Mouse (Mus musculus) kidney, embryonic 16.5 days (tissue): ENCODE data around the gene Abhd12. TPM values are rescaled to one million over a fixed set of nuclear protein-coding genes. Genes with fewer than 3 reads are reported as not detected.
"Not testable (repeated sequence)": the region's sequence is repeated elsewhere in the genome, so short reads cannot be mapped to it uniquely, and the experiment has no call there.

ENCODE experiments used
- ATAC-seq: fragments of 200-750 bp; cut with Nextera tagmentation; 2 replicates; pipeline ENCODE4 v1.8.0; 2017; ENCODE audit warnings: moderate TSS enrichment; ENCODE audit not compliant: low FRiP score, low TSS enrichment
- H3K27ac ChIP-seq: fragments of 300-500 bp; sonication (generic); 2 replicates; pipeline ENCODE4 v1.5.1; 2014; ENCODE audit warnings: low read length
- H3K27me3 ChIP-seq: fragments of 300-500 bp; sonication (generic); 2 replicates; pipeline ENCODE4 v1.6.1; 2014; ENCODE audit warnings: low read length, control low read depth, mixed read lengths; ENCODE audit not compliant: insufficient read depth
- H3K36me3 ChIP-seq: fragments of 300-500 bp; sonication (generic); 2 replicates; pipeline ENCODE4 v1.6.1; 2014; ENCODE audit warnings: low read length, control low read depth, mixed read lengths; ENCODE audit not compliant: insufficient read depth
- H3K4me1 ChIP-seq: fragments of 300-500 bp; sonication (generic); 2 replicates; pipeline ENCODE4 v1.6.1; 2014; ENCODE audit warnings: low read length, control low read depth, mixed read lengths; ENCODE audit not compliant: insufficient read depth
- H3K4me2 ChIP-seq: fragments of 300-500 bp; sonication (generic); replicated peaks from 2 replicates; pipeline ENCODE4 v1.6.1; 2014; ENCODE audit warnings: low read depth, low read length
- H3K4me3 ChIP-seq: fragments of 300-500 bp; sonication (generic); 2 replicates; pipeline ENCODE4 v1.5.1; 2014; ENCODE audit warnings: mild to moderate bottlenecking, low read length
- H3K9ac ChIP-seq: fragments of 300-500 bp; sonication (generic); replicated peaks from 2 replicates; pipeline ENCODE4 v1.6.1; 2014; ENCODE audit warnings: low read length
- H3K9me3 ChIP-seq: fragments of 300-500 bp; sonication (generic); 2 replicates; pipeline ENCODE4 v1.6.1; 2016; ENCODE audit warnings: low read length, control low read depth
- WGBS: fragments of 180-500 bp; shearing (Covaris S2); extraction: QIAGEN DNeasy Blood & Tissue Kit; methylation state at CpG from one replicate; pipeline ENCODE4 v1.1.7; 2014; 5-methylcytosine and 5-hydroxymethylcytosine counted together
- polyA plus RNA-seq: library from polyadenylated mRNA; unstranded; fragments of >200 nt; fragmentation: Nextera tagmentation; extraction: Ambion mirVana; gene quantifications from 2 replicates; pipeline ENCODE4 v1.2.1, GENCODE M21; 2015

Gene Abhd12
- polyA plus RNA-seq, 1 experiment from 2014 or later: 74.1 TPM

GRCm38 (mm10) chr2:150914781-150915515 is 10.4 kb upstream of the Abhd12 start:
- ATAC-seq: no peak
- Histone ChIP-seq H3K9me3 (no peaks in the 10 kb centered on the region), H3K4me3 (no peak overlapping the region), H3K27me3 (no peaks in the 10 kb centered on the region), H3K27ac (no peak overlapping the region), H3K4me2 (no peak overlapping the region), H3K4me1 (no peaks in the 10 kb centered on the region), H3K36me3 (peaks cover 18% of the 10 kb centered on the region), H3K9ac (no peak overlapping the region)
- WGBS: 70% methylated on average over 4 of the region's 4 CpGs

- Histone ChIP-seq H3K4me2 (peak overlapping the region; percentile 77), H3K4me1 (no peaks in the 10 kb centered on the region), H3K9me3 (no peaks in the 10 kb centered on the region), H3K27me3 (no peaks in the 10 kb centered on the region), H3K4me3 (peak overlapping the region; percentile 68), H3K36me3 (no peaks in the 10 kb centered on the region), H3K9ac (peak overlapping the region; percentile 79), H3K27ac (peak overlapping the region; percentile 93; the same call in 1 of the 2 replicates)
- 30% methylated on average over 8 of the region's 10 CpGs for WGBS
- ATAC-seq: no peak
Measured at GRCm38 (mm10) chr2:150910295-150910881, 5.8 kb upstream of the Abhd12 start.

- H3K27me3 ChIP-seq: no peaks in the 10 kb centered on the region
- H3K9ac ChIP-seq: peak overlapping the region; percentile 79
- WGBS: under 1% methylated on average over 35 of the region's 35 CpGs
- H3K9me3 ChIP-seq: no peaks in the 10 kb centered on the region
- no peaks in the 10 kb centered on the region for H3K36me3 ChIP-seq
- H3K27ac ChIP-seq: peak overlapping the region; percentile 93
- H3K4me3 ChIP-seq: peak overlapping the region; percentile 68
- H3K4me2 ChIP-seq: peak overlapping the region; percentile 77
- no peaks in the 10 kb centered on the region for H3K4me1 ChIP-seq
- peak; percentile 95 for ATAC-seq
Measured at GRCm38 (mm10) chr2:150909429-150910039, 5.0 kb upstream of the Abhd12 start.

- H3K36me3 ChIP-seq, H3K9ac ChIP-seq, ATAC-seq, H3K27me3 ChIP-seq, H3K9me3 ChIP-seq, H3K27ac ChIP-seq, H3K4me1 ChIP-seq: not testable (repeated sequence)
- H3K4me2 ChIP-seq: peak overlapping the region; percentile 77
- H3K4me3 ChIP-seq: peak overlapping the region; percentile 68
- 43% methylated on average over 6 of the region's 6 CpGs for WGBS
Measured at GRCm38 (mm10) chr2:150908881-150909280, 4.3 kb upstream of the Abhd12 start.

GRCm38 (mm10) chr2:150904936-150905450 is 452 bp upstream of the Abhd12 start, which contains the start of gene Gins1:
Gins1 (plus strand) TSS chr2:150905400.
- 42% methylated on average over 9 of the region's 9 CpGs for WGBS
- no peaks in the 10 kb centered on the region for H3K27me3 ChIP-seq
- peak within 1 kb of the TSS; percentile 94 for H3K4me3 ChIP-seq
- H3K4me2 ChIP-seq: peak within 1 kb of the TSS; percentile 73
- no peaks in the 10 kb centered on the region for H3K36me3 ChIP-seq
- no peak for ATAC-seq
- H3K9ac ChIP-seq: peak within 1 kb of the TSS; percentile 90
- H3K4me1 ChIP-seq: peaks cover 19% of the 10 kb centered on the region
- no peaks in the 10 kb centered on the region for H3K9me3 ChIP-seq
- peak within 1 kb of the TSS; percentile 93 for H3K27ac ChIP-seq

GRCm38 (mm10) chr2:150902347-150902746 is 2.2 kb downstream of the Abhd12 start:
- Histone ChIP-seq H3K9me3 (no peaks in the 10 kb centered on the region), H3K4me2 (no peak overlapping the region), H3K27me3 (no peaks in the 10 kb centered on the region), H3K36me3 (no peaks in the 10 kb centered on the region), H3K4me3 (no peak overlapping the region), H3K27ac (no peak overlapping the region), H3K9ac (no peak overlapping the region), H3K4me1 (peaks cover 19% of the 10 kb centered on the region)
- 81% methylated on average over 8 of the region's 8 CpGs for WGBS
- no peak for ATAC-seq

- Histone ChIP-seq H3K4me1 (peaks cover 19% of the 10 kb centered on the region), H3K4me3 (no peak overlapping the region), H3K9ac (no peak overlapping the region), H3K4me2 (no peak overlapping the region), H3K27ac (no peak overlapping the region), H3K36me3 (no peaks in the 10 kb centered on the region), H3K9me3 (no peaks in the 10 kb centered on the region), H3K27me3 (no peaks in the 10 kb centered on the region)
- WGBS: 81% methylated on average over 6 of the region's 6 CpGs
- ATAC-seq: no peak
Measured at GRCm38 (mm10) chr2:150900341-150900740, 4.2 kb downstream of the Abhd12 start.

- H3K9ac ChIP-seq: no peak overlapping the region
- H3K9me3 ChIP-seq: no peaks in the 10 kb centered on the region
- H3K27me3 ChIP-seq: no peaks in the 10 kb centered on the region
- 76% methylated on average over 7 of the region's 7 CpGs for WGBS
- no peak for ATAC-seq
- no peaks in the 10 kb centered on the region for H3K4me1 ChIP-seq
- no peak overlapping the region for H3K4me2 ChIP-seq
- H3K36me3 ChIP-seq: no peaks in the 10 kb centered on the region
- H3K27ac ChIP-seq: no peak overlapping the region
- no peak overlapping the region for H3K4me3 ChIP-seq
Measured at GRCm38 (mm10) chr2:150895691-150896252, 8.8 kb downstream of the Abhd12 start.

GRCm38 (mm10) chr2:150894617-150895267 is 9.8 kb downstream of the Abhd12 start:
- no peak overlapping the region for H3K27ac ChIP-seq
- no peak overlapping the region for H3K4me3 ChIP-seq
- H3K36me3 ChIP-seq: no peaks in the 10 kb centered on the region
- H3K9ac ChIP-seq: no peak overlapping the region
- H3K4me1 ChIP-seq: no peaks in the 10 kb centered on the region
- 77% methylated on average over 2 of the region's 2 CpGs for WGBS
- no peak for ATAC-seq
- H3K9me3 ChIP-seq: no peaks in the 10 kb centered on the region
- no peaks in the 10 kb centered on the region for H3K27me3 ChIP-seq
- no peak overlapping the region for H3K4me2 ChIP-seq
